ENCODE assay signal across 9 mouse cellular contexts in genomic region chr5:120742125-120742524, GRCm38 (mm10). TPM values are rescaled to one million over a fixed set of nuclear protein-coding genes. Genes with fewer than 3 reads are reported as not detected.
DNase-seq lines count a peak whose midpoint lies in the region; TF ChIP-seq lines count a peak whose summit lies in the region.
"Had no signal": no experiment of that assay in that cellular context is flagged by ENCODE, and none has a peak within 500 bp of the region (broad histone marks: within the 10 kb centered on the region; RNA-seq: fewer than 3 reads in every experiment).

No protein-coding gene starts in this region.

- peaks cover 18% of the 10 kb centered on the region for H3K27me3 ChIP-seq in heart, embryonic 10.5 days (ENCODE audit: insufficient read depth, poor library complexity, severe bottlenecking)
- H3K27me3 ChIP-seq in thymus, adult 2 months (ENCODE audit: control insufficient read depth, insufficient read depth, low read length), result no peaks in the 10 kb centered on the region

- H3K4me1 ChIP-seq in heart, embryonic 10.5 days, result no peaks in the 10 kb centered on the region
- H3K4me1 ChIP-seq in lung, adult 2 months (ENCODE audit: control insufficient read depth, insufficient read depth, low read length), result no peaks in the 10 kb centered on the region
- H3K4me1 ChIP-seq in thymus, adult 2 months (replicated peaks; ENCODE audit: control insufficient read depth, insufficient read depth, low read length), result no peaks in the 10 kb centered on the region

- peak; percentile 18 for DNase-seq in heart, adult 8-10 months (ENCODE audit: low spot score)
- DNase-seq in heart, embryonic 10.5 days (ENCODE audit: low spot score), result no peak
- peak; percentile 13 for DNase-seq in right cerebral cortex, adult 18-20 months
- no peak for DNase-seq in right cerebral cortex, postnatal 10 days (ENCODE audit: low spot score in 2 of 2)
- peak; percentile 25 to 42 for DNase-seq in cerebellum, postnatal 36 days
- no peak for DNase-seq in lung, adult 2 months
- DNase-seq in thymus, adult 2 months, result peak; percentile 71
- no peak for DNase-seq in urinary bladder, postnatal 4 days (ENCODE audit: low spot score in 2 of 2)

- peak; percentile 37 for TF ChIP-seq CTCF in lung, adult 2 months (IDR thresholded peaks at IDR 0.05; ENCODE audit: insufficient read depth, low read length)
- peak; percentile 22; the same call in 1 of the 2 replicates for TF ChIP-seq CTCF in thymus, adult 2 months (IDR thresholded peaks at IDR 0.05; ENCODE audit: borderline replicate concordance, control insufficient read depth, extremely low read depth, insufficient read depth, low read length, poor library complexity)

- H3K36me3 ChIP-seq in heart, embryonic 10.5 days, result no peaks in the 10 kb centered on the region
- no peaks in the 10 kb centered on the region for H3K36me3 ChIP-seq in thymus, adult 2 months (ENCODE audit: control insufficient read depth, insufficient read depth, low read length)

- no peak overlapping the region for H3K4me3 ChIP-seq in heart, embryonic 10.5 days
- H3K4me3 ChIP-seq in lung, adult 2 months (replicated peaks; ENCODE audit: extremely low read depth, low read depth, low read length), result no peak overlapping the region
- no peak overlapping the region for H3K4me3 ChIP-seq in thymus, adult 2 months (ENCODE audit: control insufficient read depth, insufficient read depth, low read length)

- no peak overlapping the region for H3K27ac ChIP-seq in heart, embryonic 10.5 days
- no peak overlapping the region for H3K27ac ChIP-seq in thymus, adult 2 months (ENCODE audit: control insufficient read depth, insufficient read depth, low read length)

- WGBS in heart, embryonic 10.5 days, result 26% methylated on average over 4 of the region's 4 CpGs
- 34% methylated on average over 4 of the region's 4 CpGs for WGBS in lung, adult 2 months
- WGBS in thymus, adult 2 months, result 58% methylated on average over 4 of the region's 4 CpGs

- H3K9me3 ChIP-seq in heart, embryonic 10.5 days, result no peaks in the 10 kb centered on the region

- no peak for TF ChIP-seq POLR2A in lung, adult 2 months (IDR thresholded peaks at IDR 0.05; ENCODE audit: borderline replicate concordance, extremely low read depth, low read depth, low read length)
- no peak for TF ChIP-seq POLR2A in thymus, adult 2 months (IDR thresholded peaks at IDR 0.05; ENCODE audit: control insufficient read depth, extremely low read depth, insufficient read depth, low read length, poor library complexity)

RNA-seq across cellular contexts. Expression of gene Oas2, which starts 7.5 kb away (rescaled TPM):
- total RNA-seq in heart, adult 8-10 months (2022), result 1 to 10 TPM in 1 of 4 experiments, under 1 TPM in 3; 0.62 to 1.0 (median 0.83) TPM
- not detected in 2 replicates for polyA plus RNA-seq in heart, embryonic 10.5 days (2016; fragmentation: Nextera tagmentation; extraction: Ambion mirVana)
- 4.5 and 5.0 TPM in 2 replicates for polyA plus RNA-seq in lung, adult 2 months (2012; rRNA removed)
- polyA plus RNA-seq in thymus, adult 2 months (2012; rRNA removed), result 18.5 and 22.4 TPM in 2 replicates

RNA-seq across cellular contexts. Expression of gene Dtx1, which starts 30.4 kb away (rescaled TPM):
- total RNA-seq in heart, adult 8-10 months (2022), result 1 to 10 TPM; 1.7 to 2.0 (median 1.9) TPM
- 0.28 and 0.41 TPM in 2 replicates for polyA plus RNA-seq in heart, embryonic 10.5 days (2016; fragmentation: Nextera tagmentation; extraction: Ambion mirVana)
- polyA plus RNA-seq in lung, adult 2 months (2012; rRNA removed), result 6.1 and 7.8 TPM in 2 replicates
- polyA plus RNA-seq in thymus, adult 2 months (2012; rRNA removed), result 60.6 and 66.6 TPM in 2 replicates

RNA-seq across cellular contexts. Expression of gene Oas3, which starts 35.3 kb away (rescaled TPM):
- total RNA-seq in heart, adult 8-10 months (2022), result under 1 TPM in 2 of 4 experiments, not detected in 2; 0.16 to 0.26 TPM
- 0.29 and 0.37 TPM in 2 replicates for polyA plus RNA-seq in heart, embryonic 10.5 days (2016; fragmentation: Nextera tagmentation; extraction: Ambion mirVana)
- 1.6 and 1.7 TPM in 2 replicates for polyA plus RNA-seq in lung, adult 2 months (2012; rRNA removed)
- polyA plus RNA-seq in thymus, adult 2 months (2012; rRNA removed), result 27.6 and 28.1 TPM in 2 replicates
- total RNA-seq: left cerebral cortex, postnatal 25 days had no signal

RNA-seq across cellular contexts. Expression of gene Oas1e, which starts 53.2 kb away (rescaled TPM):
- not detected for total RNA-seq in heart, adult 8-10 months (2022)
- polyA plus RNA-seq in heart, embryonic 10.5 days (2016; fragmentation: Nextera tagmentation; extraction: Ambion mirVana), result 0.08 TPM in 1 of 2 replicates, not detected in the other
- 0.06 TPM in 1 of 2 replicates, not detected in the other for polyA plus RNA-seq in lung, adult 2 months (2012; rRNA removed)
- 0.52 and 0.74 TPM in 2 replicates for polyA plus RNA-seq in thymus, adult 2 months (2012; rRNA removed)
- total RNA-seq: left cerebral cortex, postnatal 25 days had no signal

Comparison
In these comparisons a context has a peak if more than half of its experiments do, and no peak if none do; other contexts are left out.
1. DNase-seq: peak in heart, adult 8-10 months (single experiment), right cerebral cortex, adult 18-20 months (single experiment), cerebellum, postnatal 36 days (2 of 2) and thymus, adult 2 months (single experiment); none in heart, embryonic 10.5 days (single experiment), right cerebral cortex, postnatal 10 days (0 of 2), lung, adult 2 months (single experiment) and urinary bladder, postnatal 4 days (0 of 2).
2. RNA of gene Oas3, which starts 35.3 kb away (polyA plus RNA-seq): 27.6 to 28.1 TPM in thymus, adult 2 months; 1.6 to 1.7 TPM in lung, adult 2 months and 0.29 to 0.37 TPM in heart, embryonic 10.5 days; every median in the first group is over 10 times any median in the second.